Mouse (Mus musculus): ENCODE results near the gene Pla2g6.

DNA sequence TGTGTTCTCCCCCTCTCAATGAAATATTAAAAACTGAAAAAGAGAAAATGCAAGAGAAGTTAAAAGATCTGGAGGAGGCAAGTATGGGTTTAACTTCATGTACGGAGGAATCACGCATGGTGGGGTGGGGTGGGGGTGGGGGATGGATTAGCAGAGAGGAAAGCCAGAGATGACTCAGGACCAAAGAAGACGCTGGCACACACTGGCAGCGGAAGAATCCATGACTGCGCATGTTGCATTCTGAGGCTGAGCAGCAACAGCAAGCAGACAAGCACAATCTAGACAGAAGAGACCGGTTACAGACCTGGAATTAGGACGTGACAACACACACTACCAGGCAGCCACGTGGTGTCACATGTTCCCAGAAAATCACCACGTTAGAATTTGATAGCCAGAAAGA is 35.4 kb downstream of the Pla2g6 start:
- TF ChIP-seq POLR2A (IDR thresholded peaks at IDR 0.05; ENCODE audit: control insufficient read depth, low read depth, low read length) (no peak), CTCF (IDR thresholded peaks at IDR 0.05; ENCODE audit: control insufficient read depth, insufficient read depth, insufficient replicate concordance, low read depth, low read length) (no peak)

All from testis, adult 2 months (tissue).